ENCODE assay signal across 9 mouse cellular contexts in genomic region chr16:86302451-86303145, GRCm38 (mm10).
DNase-seq lines count a peak whose midpoint lies in the region; ATAC-seq and TF ChIP-seq lines count a peak whose summit lies in the region.
"Had no signal": no experiment of that assay in that cellular context is flagged by ENCODE, and none has a peak within 500 bp of the region (broad histone marks: within the 10 kb centered on the region; RNA-seq: fewer than 3 reads in every experiment).

No protein-coding gene starts in this region.

- intact Hi-C loops in heart, adult 2 months (cut with DNase I), result loop anchor here (1.0 to 10.0 kb wide), 5 partner anchors 115 to 945 kb away; partner anchors contain the start of gene Adamts5
- intact Hi-C loops in left cerebral cortex, postnatal 25 days (cut with DNase I), result loop anchor here (2.0 to 10.0 kb wide), 4 partner anchors 112 to 945 kb away; no protein-coding TSS in a partner anchor

- H3K27ac ChIP-seq in heart, adult 2 months, result no peak overlapping the region
- no peak overlapping the region for H3K27ac ChIP-seq in heart, embryonic 12.5 days (ENCODE audit: poor library complexity, severe bottlenecking)
- no peak overlapping the region for H3K27ac ChIP-seq in lung, embryonic 16.5 days (ENCODE audit: low read length)
- no peak overlapping the region for H3K27ac ChIP-seq in neural tube, embryonic 15.5 days (replicated peaks)

- no peaks in the 10 kb centered on the region for H3K79me2 ChIP-seq in heart, adult 2 months (replicated peaks; ENCODE audit: control insufficient read depth, insufficient read depth, low read length)

- no peak overlapping the region for H3K9ac ChIP-seq in heart, adult 2 months (ENCODE audit: low read depth, low read length)
- H3K9ac ChIP-seq in heart, embryonic 12.5 days, result no peak overlapping the region
- no peak overlapping the region for H3K9ac ChIP-seq in lung, embryonic 16.5 days (ENCODE audit: low read length)
- no peak overlapping the region for H3K9ac ChIP-seq in neural tube, embryonic 15.5 days (replicated peaks)

- TF ChIP-seq EP300 in heart, adult 2 months (IDR thresholded peaks at IDR 0.05; ENCODE audit: insufficient read depth, low read depth, low read length), result no peak

- ATAC-seq in heart, embryonic 12.5 days (ENCODE audit: insufficient number of reproducible peaks, low FRiP score), result no peak
- ATAC-seq in lung, embryonic 16.5 days (ENCODE audit: low read depth), result peak; percentile 20; the same call in 1 of the 2 replicates
- 0 out of 2 replicates have a peak, but pooled peaks have one; percentile 31 for ATAC-seq in neural tube, embryonic 15.5 days (ENCODE audit: low FRiP score)

- 38% methylated on average over 3 of the region's 3 CpGs for whole genome bisulfite sequencing in heart, adult 2 months
- WGBS in heart, embryonic 12.5 days, result 41% methylated on average over 3 of the region's 3 CpGs
- 46% methylated on average over 3 of the region's 3 CpGs for WGBS in lung, embryonic 16.5 days
- WGBS in neural tube, embryonic 15.5 days, result 68% methylated on average over 3 of the region's 3 CpGs

- H3K36me3 ChIP-seq in heart, adult 2 months (ENCODE audit: control insufficient read depth, insufficient read depth, low read length), result no peaks in the 10 kb centered on the region; the same call in 1 of the 2 replicates
- H3K36me3 ChIP-seq in heart, embryonic 12.5 days, result no peaks in the 10 kb centered on the region
- H3K36me3 ChIP-seq in lung, embryonic 16.5 days (ENCODE audit: control insufficient read depth, insufficient read depth, low read length), result no peaks in the 10 kb centered on the region
- H3K36me3 ChIP-seq in neural tube, embryonic 15.5 days, result no peaks in the 10 kb centered on the region

- no peak overlapping the region for H3K4me3 ChIP-seq in heart, adult 2 months
- no peak overlapping the region for H3K4me3 ChIP-seq in heart, embryonic 12.5 days
- no peak overlapping the region for H3K4me3 ChIP-seq in lung, embryonic 16.5 days (ENCODE audit: low read length)
- H3K4me3 ChIP-seq in neural tube, embryonic 15.5 days (replicated peaks), result no peak overlapping the region

- H3K4me2 ChIP-seq in heart, embryonic 12.5 days, result no peak overlapping the region
- H3K4me2 ChIP-seq in lung, embryonic 16.5 days (ENCODE audit: low read depth, low read length), result no peak overlapping the region
- no peak overlapping the region for H3K4me2 ChIP-seq in neural tube, embryonic 15.5 days

- TF ChIP-seq POLR2A in heart, adult 2 months (IDR thresholded peaks at IDR 0.05; ENCODE audit: insufficient read depth, low read depth, low read length), result no peak

- no peaks in the 10 kb centered on the region for H3K27me3 ChIP-seq in heart, adult 2 months (ENCODE audit: control insufficient read depth, insufficient read depth, low read length)
- H3K27me3 ChIP-seq in heart, embryonic 12.5 days (replicated peaks), result no peaks in the 10 kb centered on the region
- H3K27me3 ChIP-seq in lung, embryonic 16.5 days (ENCODE audit: control insufficient read depth, insufficient read depth, low read depth, low read length), result no peaks in the 10 kb centered on the region
- H3K27me3 ChIP-seq in neural tube, embryonic 15.5 days (replicated peaks), result no peaks in the 10 kb centered on the region

- H3K4me1 ChIP-seq in heart, adult 2 months (ENCODE audit: control insufficient read depth, insufficient read depth, low read length), result peaks cover 1% of the 10 kb centered on the region
- H3K4me1 ChIP-seq in heart, embryonic 12.5 days (replicated peaks), result no peaks in the 10 kb centered on the region
- no peaks in the 10 kb centered on the region for H3K4me1 ChIP-seq in lung, embryonic 16.5 days (replicated peaks; ENCODE audit: control insufficient read depth, insufficient read depth, low read length)
- H3K4me1 ChIP-seq in neural tube, embryonic 15.5 days, result no peaks in the 10 kb centered on the region

- peak; percentile 75 for TF ChIP-seq CTCF in heart, adult 2 months (IDR thresholded peaks at IDR 0.05)

- DNase-seq in heart, adult 2 months, result no peak
- no peak for DNase-seq in lung, adult 18-20 months
- DNase-seq in adipocyte (ENCODE audit: low spot score), result peak; percentile 64
- no peak for DNase-seq in left cerebral cortex, postnatal 25 days (ENCODE audit: low spot score in 2 of 2)
- DNase-seq in adrenal gland, postnatal 10 days, result no peak
- DNase-seq: cerebellum, adult 11-12 months had no signal

- H3K9me3 ChIP-seq in heart, embryonic 12.5 days (replicated peaks), result no peaks in the 10 kb centered on the region
- no peaks in the 10 kb centered on the region for H3K9me3 ChIP-seq in lung, embryonic 16.5 days (ENCODE audit: control insufficient read depth, low read length)
- H3K9me3 ChIP-seq in neural tube, embryonic 15.5 days (replicated peaks), result no peaks in the 10 kb centered on the region
